Mouse (Mus musculus): ENCODE results near the gene Apeh. TPM values are rescaled to one million over a fixed set of nuclear protein-coding genes. Genes with fewer than 3 reads are reported as not detected.

The Apeh gene
- polyA plus RNA-seq, 1 experiment: 21.2 TPM

DNA sequence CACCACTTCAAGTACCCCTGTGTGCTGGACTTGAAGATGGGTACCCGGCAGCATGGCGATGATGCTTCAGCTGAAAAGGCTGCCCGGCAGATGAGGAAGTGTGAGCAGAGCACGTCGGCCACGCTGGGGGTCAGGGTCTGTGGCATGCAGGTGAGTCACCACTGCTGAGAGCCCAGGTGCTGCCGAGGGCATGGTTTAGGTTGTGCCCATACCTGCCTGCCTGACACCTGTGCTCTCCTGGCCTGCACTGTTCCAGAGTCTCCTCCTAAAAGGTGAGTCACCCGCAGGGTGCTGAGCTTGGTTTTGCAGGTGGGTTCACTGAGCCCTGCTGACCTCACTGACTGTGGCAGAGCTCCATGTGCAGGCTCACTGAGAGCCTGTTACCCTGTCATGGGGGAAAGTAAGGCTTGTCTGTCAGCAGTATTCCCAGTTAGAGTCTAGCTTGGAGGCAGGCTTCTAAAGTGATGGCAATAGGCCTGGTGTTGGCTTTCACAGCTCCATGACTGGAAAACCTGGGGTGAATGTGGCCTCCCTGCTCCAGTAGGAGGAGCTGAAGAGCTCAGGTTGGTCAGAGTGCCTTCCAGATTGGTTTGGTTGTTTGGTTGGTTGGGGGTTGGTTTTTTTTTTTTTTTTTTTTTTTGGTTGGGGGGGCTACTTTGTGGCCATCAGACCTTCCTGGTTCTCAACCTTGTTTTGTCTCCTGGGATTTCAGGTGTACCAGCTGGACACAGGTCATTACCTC lies 49.5 kb downstream of the Apeh start:
- H3K4me3 ChIP-seq (ENCODE audit: control insufficient read depth, low read depth, low read length): no peak overlapping the region
- H3K4me1 ChIP-seq (ENCODE audit: control insufficient read depth, insufficient read depth, low read length): peaks cover 4% of the 10 kb centered on the region
- H3K36me3 ChIP-seq (ENCODE audit: control insufficient read depth, insufficient read depth, low read length): no peaks in the 10 kb centered on the region; the same call in 1 of the 2 replicates
- H3K27ac ChIP-seq (ENCODE audit: control insufficient read depth, insufficient read depth, low read depth, low read length): no peak overlapping the region
- H3K27me3 ChIP-seq (ENCODE audit: control insufficient read depth, insufficient read depth, low read length): no peaks in the 10 kb centered on the region
- TF ChIP-seq POLR2A (IDR thresholded peaks at IDR 0.05; ENCODE audit: control insufficient read depth, low read depth, low read length): no peak
- no peak for TF ChIP-seq CTCF (IDR thresholded peaks at IDR 0.05; ENCODE audit: control insufficient read depth, insufficient read depth, insufficient replicate concordance, low read depth, low read length)

Other genes with a start within 250 kb of the Apeh start
- gene Rbm6, start 221.4 kb downstream of the Apeh start, polyA plus RNA-seq (2012; rRNA removed): 26.8 and 28.1 TPM in 2 replicates
- gene Mon1a, start 206.5 kb downstream of the Apeh start, polyA plus RNA-seq (2012; rRNA removed): 14.1 and 14.9 TPM in 2 replicates
- 4.3 and 4.6 TPM in 2 replicates for gene Mst1r, start 187.7 kb downstream of the Apeh start, polyA plus RNA-seq (2012; rRNA removed)
- gene Actl11, start 166.1 kb downstream of the Apeh start, polyA plus RNA-seq (2012; rRNA removed): 360 and 372 TPM in 2 replicates
- gene Camkv, start 158.9 kb downstream of the Apeh start, polyA plus RNA-seq (2012; rRNA removed): 6.5 and 6.6 TPM in 2 replicates
- gene Traip, start 144.5 kb downstream of the Apeh start, polyA plus RNA-seq (2012; rRNA removed): 3.4 and 4.1 TPM in 2 replicates
- gene Uba7, start 119.1 kb downstream of the Apeh start, polyA plus RNA-seq (2012; rRNA removed): 2.0 and 3.5 TPM in 2 replicates
- gene Gm20661, start 111.5 kb downstream of the Apeh start, polyA plus RNA-seq (2012; rRNA removed): not detected in 2 replicates
- 0.57 and 1.2 TPM in 2 replicates for gene Inka1, start 108.7 kb downstream of the Apeh start, polyA plus RNA-seq (2012; rRNA removed)
- 387 and 461 TPM in 2 replicates for gene Cdhr4, start 102.1 kb downstream of the Apeh start, polyA plus RNA-seq (2012; rRNA removed)
- 282 and 285 TPM in 2 replicates for gene Gm20662, start 98.3 kb downstream of the Apeh start, polyA plus RNA-seq (2012; rRNA removed)
- gene Ip6k1, start 92.1 kb downstream of the Apeh start, polyA plus RNA-seq (2012; rRNA removed): 247 and 280 TPM in 2 replicates
- gene Gmppb, start 45.4 kb downstream of the Apeh start, polyA plus RNA-seq (2012; rRNA removed): 21.5 and 21.6 TPM in 2 replicates
- 1.3 and 1.4 TPM in 2 replicates for gene Amigo3, start 41.4 kb downstream of the Apeh start, polyA plus RNA-seq (2012; rRNA removed)
- gene Mst1, start 14.2 kb downstream of the Apeh start, polyA plus RNA-seq (2012; rRNA removed): 0.59 and 0.90 TPM in 2 replicates
- 82.8 and 86.7 TPM in 2 replicates for gene Rnf123, start 11.3 kb downstream of the Apeh start, polyA plus RNA-seq (2012; rRNA removed)
- 1.2 TPM in 2 replicates for gene Bsn, start 95.8 kb upstream of the Apeh start, polyA plus RNA-seq (2012; rRNA removed)
- gene Dag1, start 169.4 kb upstream of the Apeh start, polyA plus RNA-seq (2012; rRNA removed): 14.0 and 17.2 TPM in 2 replicates
- 23.1 and 24.8 TPM in 2 replicates for gene Nicn1, start 195.8 kb upstream of the Apeh start, polyA plus RNA-seq (2012; rRNA removed)
- 4.3 and 7.9 TPM in 2 replicates for gene Amt, start 202.2 kb upstream of the Apeh start, polyA plus RNA-seq (2012; rRNA removed)
- 34.8 and 40.5 TPM in 2 replicates for gene Rhoa, start 211.5 kb upstream of the Apeh start, polyA plus RNA-seq (2012; rRNA removed)
- 40.4 and 42.0 TPM in 2 replicates for gene Tcta, start 211.6 kb upstream of the Apeh start, polyA plus RNA-seq (2012; rRNA removed)
- 64.0 and 88.9 TPM in 2 replicates for gene Gpx1, start 244.3 kb upstream of the Apeh start, polyA plus RNA-seq (2012; rRNA removed)

Data from testis, adult 2 months (tissue).